23 mouse cellular contexts compared by ENCODE assay signal in the genomic region with DNA sequence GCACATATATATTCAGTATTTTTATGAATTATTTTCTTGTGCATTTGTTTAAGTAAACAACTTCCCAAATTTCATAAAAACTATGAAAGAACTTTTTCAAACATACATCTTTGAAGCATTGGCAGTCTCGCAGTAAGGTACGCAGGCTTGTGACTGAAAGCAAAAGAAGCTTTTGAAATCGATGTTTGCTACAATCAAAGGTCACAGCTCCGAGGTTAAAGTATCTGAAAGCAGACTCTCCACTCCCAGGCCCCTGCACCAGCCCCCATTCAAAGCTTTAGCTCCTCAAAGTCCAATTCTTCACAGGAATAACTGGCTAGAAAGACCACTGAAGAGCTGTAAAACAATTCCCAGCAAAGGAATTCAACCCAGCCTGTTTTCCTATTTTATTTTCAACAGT. TPM values are rescaled to one million over a fixed set of nuclear protein-coding genes. Genes with fewer than 3 reads are reported as not detected.
DNase-seq lines count a peak whose midpoint lies in the region; ATAC-seq and TF ChIP-seq lines count a peak whose summit lies in the region.
"Had no signal": no experiment of that assay in that cellular context is flagged by ENCODE, and none has a peak within 500 bp of the region (broad histone marks: within the 10 kb centered on the region; RNA-seq: fewer than 3 reads in every experiment).

No protein-coding gene starts in this region.

- no peak for TF ChIP-seq CTCF in liver, adult 2 months (IDR thresholded peaks at IDR 0.05; ENCODE audit: low read depth, low read length)

- no peak for TF ChIP-seq POLR2A in liver, adult 2 months (IDR thresholded peaks at IDR 0.05; ENCODE audit: extremely low read depth, insufficient read depth, low read length)

- H3K4me1 ChIP-seq in liver, adult 2 months (ENCODE audit: control insufficient read depth, insufficient read depth, low read length), result peaks cover 4% of the 10 kb centered on the region; the same call in 1 of the 2 replicates
- H3K4me1 ChIP-seq in liver, embryonic 12.5 days, result peaks cover 30% of the 10 kb centered on the region
- peaks cover 3% of the 10 kb centered on the region for H3K4me1 ChIP-seq in liver, embryonic 16.5 days (ENCODE audit: control insufficient read depth, low read depth, low read length)
- H3K4me1 ChIP-seq: embryonic facial prominence, embryonic 13.5 days; embryonic facial prominence, embryonic 15.5 days; forebrain, embryonic 12.5 days had no signal

- DNase-seq in liver, adult 2 months (ENCODE audit: extremely low read depth, low read depth, low spot score), result peak; percentile 68
- DNase-seq in liver, result no peak
- DNase-seq in yolk sac, embryonic 10.5 days (ENCODE audit: low spot score), result peak; percentile 42
- DNase-seq in left cerebral cortex, postnatal 10 days (ENCODE audit: extremely low spot score in 1 of 2, low spot score in 2 of 2), result no peak
- DNase-seq: adrenal gland, adult 2 months; adrenal gland, postnatal 10 days; adrenal gland, postnatal 25 days; cerebellum, adult 11 months; cerebellum, adult 18-20 months; cerebellum, adult 8-10 months; cerebellum, adult 9-11 months; cerebellum, postnatal 14 days; cerebellum, postnatal 36 days; embryo, embryonic 11 days had no signal

- WGBS in liver, adult 2 months, result 23% methylated on average over 4 of the region's 4 CpGs
- WGBS in liver, embryonic 12.5 days (ENCODE audit: insufficient replicate concordance), result 70% methylated on average over 4 of the region's 4 CpGs
- WGBS in liver, embryonic 16.5 days (ENCODE audit: insufficient replicate concordance), result 66% methylated on average over 4 of the region's 4 CpGs

- peaks cover 21% of the 10 kb centered on the region for H3K36me3 ChIP-seq in liver, adult 2 months (ENCODE audit: control insufficient read depth, insufficient read depth, low read length)
- peaks cover 58% of the 10 kb centered on the region for H3K36me3 ChIP-seq in liver, embryonic 12.5 days
- H3K36me3 ChIP-seq in liver, embryonic 16.5 days (ENCODE audit: control insufficient read depth, insufficient read depth), result peaks cover 6% of the 10 kb centered on the region

- intact Hi-C loops in left cerebral cortex, postnatal 10 days (cut with DNase I), result loop anchor here (5.0 kb wide), 1 partner anchor 142 kb away; no protein-coding TSS in a partner anchor

- H3K4me3 ChIP-seq in liver, adult 2 months (ENCODE audit: insufficient read depth, low read depth, low read length), result no peak overlapping the region
- H3K4me3 ChIP-seq in liver, embryonic 12.5 days, result no peak overlapping the region
- H3K4me3 ChIP-seq in liver, embryonic 16.5 days (ENCODE audit: low read depth, low read length), result no peak overlapping the region
- H3K4me3 ChIP-seq: embryonic facial prominence, embryonic 13.5 days; embryonic facial prominence, embryonic 15.5 days; erythroblast, embryonic 14.5 days; forebrain, embryonic 10.5 days; forebrain, embryonic 12.5 days had no signal

- no peaks in the 10 kb centered on the region for H3K27me3 ChIP-seq in liver, adult 2 months (ENCODE audit: control insufficient read depth, insufficient read depth, low read length)
- no peaks in the 10 kb centered on the region for H3K27me3 ChIP-seq in liver, embryonic 12.5 days (replicated peaks)
- H3K27me3 ChIP-seq in liver, embryonic 16.5 days (ENCODE audit: control insufficient read depth, insufficient read depth, low read depth, low read length), result no peaks in the 10 kb centered on the region
- H3K27me3 ChIP-seq: embryonic facial prominence, embryonic 13.5 days; embryonic facial prominence, embryonic 15.5 days; forebrain, embryonic 12.5 days had no signal

- no peak overlapping the region for H3K27ac ChIP-seq in liver, adult 2 months (replicated peaks; ENCODE audit: insufficient read depth, low read depth, low read length)
- no peak overlapping the region for H3K27ac ChIP-seq in liver, embryonic 12.5 days
- H3K27ac ChIP-seq in liver, embryonic 16.5 days (ENCODE audit: low read length), result 0 out of 2 replicates have a peak overlapping the region, but pooled peaks have one; percentile 7
- H3K27ac ChIP-seq: embryonic facial prominence, embryonic 13.5 days; embryonic facial prominence, embryonic 15.5 days; forebrain, embryonic 10.5 days; forebrain, embryonic 12.5 days had no signal

- H3K9me3 ChIP-seq in liver, embryonic 12.5 days (replicated peaks), result no peaks in the 10 kb centered on the region
- no peaks in the 10 kb centered on the region for H3K9me3 ChIP-seq in liver, embryonic 16.5 days (replicated peaks; ENCODE audit: control insufficient read depth, low read length)
- H3K9me3 ChIP-seq: embryonic facial prominence, embryonic 13.5 days; embryonic facial prominence, embryonic 15.5 days; forebrain, embryonic 10.5 days; forebrain, embryonic 12.5 days had no signal

- no peak overlapping the region for H3K4me2 ChIP-seq in liver, embryonic 12.5 days
- no peak overlapping the region for H3K4me2 ChIP-seq in liver, embryonic 16.5 days (ENCODE audit: low read depth, low read length)
- H3K4me2 ChIP-seq: embryonic facial prominence, embryonic 13.5 days; embryonic facial prominence, embryonic 15.5 days; forebrain, embryonic 12.5 days had no signal

- H3K9ac ChIP-seq in liver, adult 2 months (ENCODE audit: low read depth, low read length), result no peak overlapping the region
- no peak overlapping the region for H3K9ac ChIP-seq in liver, embryonic 12.5 days
- no peak overlapping the region for H3K9ac ChIP-seq in liver, embryonic 16.5 days (ENCODE audit: low read depth, low read length)
- H3K9ac ChIP-seq: embryonic facial prominence, embryonic 13.5 days; embryonic facial prominence, embryonic 15.5 days; forebrain, embryonic 12.5 days had no signal

- H3K79me2 ChIP-seq in liver, adult 2 months (ENCODE audit: control insufficient read depth, insufficient read depth, low read length), result peaks cover under 1% of the 10 kb centered on the region; the same call in 1 of the 2 replicates

- ATAC-seq in liver, embryonic 12.5 days, result no peak
- ATAC-seq in liver, embryonic 16.5 days (ENCODE audit: low read depth), result peak; percentile 53
- ATAC-seq: forebrain, embryonic 14.5 days had no signal

RNA-seq across cellular contexts. Expression of a gene that starts 8.9 kb away (rescaled TPM):
- 0.09 and 0.40 TPM in 2 replicates for total RNA-seq in liver, adult 2 months (2014; rRNA removed)
- 0.38 and 0.83 TPM in 2 replicates for polyA plus RNA-seq in liver, adult 2 months (2012; rRNA removed)
- 3.0 and 4.1 TPM in 2 replicates for polyA plus RNA-seq in liver, embryonic 12.5 days (2016; fragmentation: Nextera tagmentation; extraction: Ambion mirVana)
- 1.1 TPM in 2 replicates for polyA plus RNA-seq in liver, embryonic 16.5 days (2015; fragmentation: Nextera tagmentation; extraction: Ambion mirVana)
- total RNA-seq in left cerebral cortex, postnatal 10 days (2021), result 1 to 10 TPM; 1.9 to 2.1 TPM
- total RNA-seq: adrenal gland, adult 2 months; common myeloid progenitor, adult 5-6 weeks had no signal
- polyA plus RNA-seq: erythroblast, embryonic 14.5 days had no signal

RNA-seq across cellular contexts. Expression of a gene that starts 9.3 kb away (rescaled TPM):
- 82.3 and 83.2 TPM in 2 replicates for total RNA-seq in liver, adult 2 months (2014; rRNA removed)
- 13.5 TPM in 2 replicates for polyA plus RNA-seq in liver, adult 2 months (2012; rRNA removed)
- polyA plus RNA-seq in liver, embryonic 12.5 days (2016; fragmentation: Nextera tagmentation; extraction: Ambion mirVana), result 97.5 and 97.7 TPM in 2 replicates
- polyA plus RNA-seq in liver, embryonic 16.5 days (2015; fragmentation: Nextera tagmentation; extraction: Ambion mirVana), result 54.9 and 61.7 TPM in 2 replicates
- total RNA-seq in left cerebral cortex, postnatal 10 days (2021), result 10 to 100 TPM; 47.5 to 51.0 TPM

Comparison
In these comparisons a context has a peak if more than half of its experiments do, and no peak if none do; other contexts are left out.
1. DNase-seq: peak in liver, adult 2 months (single experiment) and yolk sac, embryonic 10.5 days (single experiment); none in liver (single experiment) and left cerebral cortex, postnatal 10 days (0 of 2).